Mouse (Mus musculus): ENCODE results near the gene Sumo1. TPM values are rescaled to one million over a fixed set of nuclear protein-coding genes. Genes with fewer than 3 reads are reported as not detected.

Gene Sumo1
- polyA plus RNA-seq, 1 experiment from 2014 or later = 415 TPM

GRCm38 (mm10) chr1:59550996-59551395, 119.6 kb downstream of the Sumo1 start:
- Histone ChIP-seq H3K27ac (no peak overlapping the region), H3K4me1 (peaks cover 14% of the 10 kb centered on the region; the same call in 1 of the 2 replicates), H3K36me3 (no peaks in the 10 kb centered on the region), H3K27me3 (ENCODE audit: insufficient read depth, poor library complexity, severe bottlenecking) (peaks cover 15% of the 10 kb centered on the region; the same call in 1 of the 2 replicates), H3K9me3 (no peaks in the 10 kb centered on the region), H3K4me3 (no peak overlapping the region)
- no peak for DNase-seq (ENCODE audit: low spot score)
- 68% methylated on average over 11 of the region's 11 CpGs for WGBS

DNA sequence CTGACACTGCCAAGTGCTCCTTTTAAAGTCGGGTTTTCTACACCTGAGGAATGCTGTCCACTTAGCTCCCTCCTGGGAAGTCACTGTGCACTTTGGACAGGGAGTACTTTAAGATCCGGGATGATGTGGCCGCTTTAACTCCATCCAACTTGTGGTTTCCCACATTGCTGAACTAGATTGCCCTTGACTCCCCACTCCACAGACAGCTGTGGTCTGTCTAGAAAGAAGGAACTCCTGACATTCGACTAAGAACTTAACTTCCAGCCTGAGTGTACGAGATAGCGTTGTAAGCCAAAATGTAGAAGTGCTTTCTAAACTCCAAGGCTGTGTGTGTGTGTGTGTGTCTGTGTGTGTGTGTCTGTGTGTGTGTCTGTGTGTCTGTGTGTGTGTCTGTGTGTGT, 120.4 kb downstream of the Sumo1 start:
- peaks cover 15% of the 10 kb centered on the region; the same call in 1 of the 2 replicates for H3K27me3 ChIP-seq (ENCODE audit: insufficient read depth, poor library complexity, severe bottlenecking)
- DNase-seq (ENCODE audit: low spot score) = no peak
- no peak overlapping the region for H3K27ac ChIP-seq
- 53% methylated on average over 6 of the region's 6 CpGs for WGBS
- H3K36me3 ChIP-seq = no peaks in the 10 kb centered on the region
- no peak overlapping the region for H3K4me3 ChIP-seq
- H3K9me3 ChIP-seq = no peaks in the 10 kb centered on the region
- peaks cover 14% of the 10 kb centered on the region; the same call in 1 of the 2 replicates for H3K4me1 ChIP-seq

DNA sequence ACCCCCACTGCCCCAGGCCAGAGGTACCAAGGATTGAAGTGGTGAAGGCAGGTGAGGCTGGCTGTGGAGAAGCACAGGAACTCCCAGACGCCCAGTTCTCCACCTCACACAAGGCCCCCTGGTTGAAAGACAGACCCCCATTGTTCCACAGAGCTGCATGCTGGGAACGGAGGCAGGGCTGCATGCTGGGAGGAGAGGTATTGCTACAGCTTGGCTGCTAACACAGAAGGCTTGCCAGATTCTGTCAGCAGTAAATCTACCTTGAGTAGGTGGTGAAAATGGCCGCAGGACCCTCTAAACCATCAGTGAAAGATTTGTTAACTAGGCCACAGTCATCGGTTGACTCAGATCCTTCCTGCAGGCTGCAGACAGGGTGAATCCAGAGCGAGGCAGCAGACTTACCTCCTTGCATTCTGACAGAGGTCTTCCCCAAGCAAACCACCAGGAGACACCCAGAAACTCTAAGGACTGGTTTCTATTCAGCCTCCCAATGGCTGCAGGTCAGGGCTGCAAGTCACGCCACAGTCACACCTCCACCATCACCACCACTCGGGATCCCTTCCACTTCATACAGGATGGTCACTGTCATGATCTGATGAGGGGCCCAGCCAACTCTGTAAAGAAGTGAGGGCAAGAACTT, 121.5 kb downstream of the Sumo1 start:
- no peak overlapping the region for H3K4me3 ChIP-seq
- peaks cover 15% of the 10 kb centered on the region; the same call in 1 of the 2 replicates for H3K27me3 ChIP-seq (ENCODE audit: insufficient read depth, poor library complexity, severe bottlenecking)
- WGBS = 67% methylated on average over 7 of the region's 7 CpGs
- H3K4me1 ChIP-seq = peaks cover 14% of the 10 kb centered on the region; the same call in 1 of the 2 replicates
- no peak for DNase-seq (ENCODE audit: low spot score)
- no peaks in the 10 kb centered on the region for H3K9me3 ChIP-seq
- H3K36me3 ChIP-seq = no peaks in the 10 kb centered on the region
- no peak overlapping the region for H3K27ac ChIP-seq

DNA sequence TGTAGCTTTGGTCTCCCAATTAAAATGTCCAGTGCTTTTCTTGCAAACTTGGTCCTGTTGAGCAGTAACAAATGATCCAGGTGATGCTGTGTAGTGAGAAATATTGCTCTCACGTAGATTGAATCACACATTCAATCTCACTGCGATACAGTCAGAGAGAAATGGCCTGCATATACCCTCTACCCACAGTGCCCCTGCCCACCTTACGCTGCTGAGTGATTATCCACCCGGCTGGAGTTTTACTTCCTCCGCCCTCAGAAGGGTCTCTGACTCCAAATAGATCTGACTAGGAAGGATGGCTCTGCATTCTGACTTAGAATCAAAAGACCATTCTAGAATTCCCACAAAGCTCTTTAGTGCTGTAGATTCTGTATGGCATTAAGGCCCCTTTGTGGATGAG, 122.1 kb downstream of the Sumo1 start:
- 84% methylated on average over 5 of the region's 5 CpGs for WGBS
- H3K27me3 ChIP-seq (ENCODE audit: insufficient read depth, poor library complexity, severe bottlenecking) = peaks cover 15% of the 10 kb centered on the region; the same call in 1 of the 2 replicates
- no peaks in the 10 kb centered on the region for H3K9me3 ChIP-seq
- H3K4me3 ChIP-seq = no peak overlapping the region
- no peaks in the 10 kb centered on the region for H3K36me3 ChIP-seq
- H3K4me1 ChIP-seq = peaks cover 14% of the 10 kb centered on the region; the same call in 1 of the 2 replicates
- no peak for DNase-seq (ENCODE audit: low spot score)
- H3K27ac ChIP-seq = no peak overlapping the region

DNA sequence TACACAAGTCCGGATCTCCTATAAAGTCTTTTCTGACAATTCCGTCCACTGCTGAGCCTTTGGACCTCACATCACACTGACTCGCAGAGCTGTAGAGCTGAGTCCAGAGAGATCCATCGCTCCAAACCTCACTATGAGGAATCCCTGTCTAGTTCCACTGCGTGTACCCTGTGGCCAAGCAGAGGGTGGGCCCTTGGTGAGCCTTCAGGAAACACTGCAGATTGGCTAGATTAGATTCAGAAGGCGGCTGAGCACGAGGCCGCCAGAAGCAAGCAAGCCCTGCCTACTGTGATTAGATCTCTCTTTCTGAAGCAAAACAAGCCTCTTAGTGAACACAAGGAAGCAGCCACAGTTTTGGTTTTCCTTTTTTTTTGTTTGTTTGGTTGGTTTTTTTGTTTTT, 126.7 kb downstream of the Sumo1 start:
- WGBS = 58% methylated on average over 8 of the region's 8 CpGs
- H3K27me3 ChIP-seq (ENCODE audit: insufficient read depth, poor library complexity, severe bottlenecking) = peaks cover 4% of the 10 kb centered on the region; the same call in 1 of the 2 replicates
- no peaks in the 10 kb centered on the region for H3K9me3 ChIP-seq
- no peaks in the 10 kb centered on the region for H3K36me3 ChIP-seq
- DNase-seq (ENCODE audit: low spot score) = no peak
- H3K4me1 ChIP-seq = no peaks in the 10 kb centered on the region
- H3K27ac ChIP-seq = no peak overlapping the region
- H3K4me3 ChIP-seq = no peak overlapping the region

GRCm38 (mm10) chr1:59542231-59542630, 128.4 kb downstream of the Sumo1 start:
- no peak overlapping the region for H3K27ac ChIP-seq
- H3K27me3 ChIP-seq (ENCODE audit: insufficient read depth, poor library complexity, severe bottlenecking) = no peaks in the 10 kb centered on the region
- DNase-seq (ENCODE audit: low spot score) = no peak

GRCm38 (mm10) chr1:59541271-59542020, 129.2 kb downstream of the Sumo1 start:
- Histone ChIP-seq H3K4me1 (no peaks in the 10 kb centered on the region), H3K27ac (no peak overlapping the region), H3K9me3 (no peaks in the 10 kb centered on the region), H3K36me3 (no peaks in the 10 kb centered on the region), H3K27me3 (ENCODE audit: insufficient read depth, poor library complexity, severe bottlenecking) (no peaks in the 10 kb centered on the region), H3K4me3 (no peak overlapping the region)
- WGBS = 88% methylated on average over 16 of the region's 16 CpGs
- no peak for DNase-seq (ENCODE audit: low spot score)

More at GRCm38 (mm10) chr1:59542231-59542630, 128.4 kb downstream of the Sumo1 start:
- no peaks in the 10 kb centered on the region for H3K9me3 ChIP-seq
- WGBS = 42% methylated on average over 6 of the region's 6 CpGs
- H3K36me3 ChIP-seq = no peaks in the 10 kb centered on the region
- H3K4me1 ChIP-seq = no peaks in the 10 kb centered on the region
- no peak overlapping the region for H3K4me3 ChIP-seq

DNA sequence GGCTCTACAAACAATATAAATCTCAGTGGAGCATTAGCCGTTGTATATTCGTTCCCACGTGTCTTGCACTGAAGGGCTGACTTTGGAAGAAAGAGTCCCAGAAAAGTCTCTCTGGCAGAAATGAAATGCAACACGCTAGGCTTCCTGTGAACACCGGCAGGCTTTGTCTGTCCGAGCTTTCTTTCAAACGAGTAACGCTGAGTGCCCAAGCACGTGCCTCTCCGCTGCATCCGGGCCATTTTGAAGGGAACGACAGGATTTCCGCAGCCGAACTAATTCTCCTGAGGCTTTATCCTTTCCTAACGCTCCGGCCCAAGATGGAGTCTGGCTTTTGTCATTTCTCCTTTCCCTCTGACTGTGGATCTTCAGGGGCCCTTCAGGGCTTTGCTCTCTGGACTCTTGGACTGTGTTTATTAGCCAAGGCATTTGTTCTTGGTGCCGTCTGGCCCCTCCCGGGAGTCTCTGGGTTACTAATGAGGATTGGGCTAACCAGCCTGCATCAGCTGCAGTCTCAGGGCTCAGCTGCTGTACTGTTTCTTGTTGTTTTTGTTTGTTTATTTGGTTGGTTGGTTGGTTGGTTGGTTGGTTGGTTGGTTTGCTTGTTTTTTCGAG, 130.0 kb downstream of the Sumo1 start:
- H3K27ac ChIP-seq = no peak overlapping the region
- 80% methylated on average over 19 of the region's 19 CpGs for WGBS
- no peaks in the 10 kb centered on the region for H3K36me3 ChIP-seq
- no peaks in the 10 kb centered on the region for H3K27me3 ChIP-seq (ENCODE audit: insufficient read depth, poor library complexity, severe bottlenecking)
- DNase-seq (ENCODE audit: low spot score) = no peak
- H3K4me1 ChIP-seq = no peaks in the 10 kb centered on the region
- H3K9me3 ChIP-seq = no peaks in the 10 kb centered on the region
- no peak overlapping the region for H3K4me3 ChIP-seq

DNA sequence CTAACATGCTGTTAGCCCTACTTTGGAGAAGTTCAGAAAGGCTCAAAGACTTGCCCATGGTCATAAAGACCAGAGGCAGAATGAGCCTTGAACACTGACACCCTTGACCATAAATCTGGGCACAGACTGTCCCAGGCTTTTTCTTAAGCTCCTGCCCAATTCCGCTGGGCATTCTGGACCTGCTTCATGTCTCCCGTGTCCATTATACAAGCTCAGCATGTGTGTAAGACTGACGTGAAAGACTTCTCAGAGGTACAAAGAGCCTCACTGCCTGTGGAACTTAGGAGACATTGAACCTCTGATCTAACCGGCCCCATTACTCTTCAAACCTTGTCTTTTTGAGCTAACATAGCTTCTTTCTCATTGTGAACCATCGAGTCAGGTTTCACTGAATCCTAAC, 132.3 kb downstream of the Sumo1 start:
- no peaks in the 10 kb centered on the region for H3K9me3 ChIP-seq
- no peaks in the 10 kb centered on the region for H3K36me3 ChIP-seq
- 86% methylated on average over 5 of the region's 5 CpGs for WGBS
- no peak for DNase-seq (ENCODE audit: low spot score)
- H3K27ac ChIP-seq = no peak overlapping the region
- H3K4me1 ChIP-seq = no peaks in the 10 kb centered on the region
- 0 out of 2 replicates have a peak, but pooled peaks cover 6% of the 10 kb centered on the region for H3K27me3 ChIP-seq (ENCODE audit: insufficient read depth, poor library complexity, severe bottlenecking)
- no peak overlapping the region for H3K4me3 ChIP-seq

Other genes starting within 250 kb of the Sumo1 start
- 4.2 and 13.0 TPM in 2 replicates for gene Fzd7, start 188.4 kb downstream of the Sumo1 start, polyA plus RNA-seq (2016; fragmentation: Nextera tagmentation; extraction: Ambion mirVana)
- gene Gm973, start 154.6 kb downstream of the Sumo1 start, polyA plus RNA-seq (2016; fragmentation: Nextera tagmentation; extraction: Ambion mirVana) = 0.16 TPM in 1 of 2 replicates, not detected in the other
- 207 and 266 TPM in 2 replicates for gene Nop58, start 14.1 kb upstream of the Sumo1 start, polyA plus RNA-seq (2016; fragmentation: Nextera tagmentation; extraction: Ambion mirVana)
- 6.5 and 7.0 TPM in 2 replicates for gene Bmpr2, start 92.6 kb upstream of the Sumo1 start, polyA plus RNA-seq (2016; fragmentation: Nextera tagmentation; extraction: Ambion mirVana)
- 4.6 and 6.7 TPM in 2 replicates for gene Fam117b, start 242.2 kb upstream of the Sumo1 start, polyA plus RNA-seq (2016; fragmentation: Nextera tagmentation; extraction: Ambion mirVana)

Data from heart, embryonic 10.5 days (tissue).